Mouse (Mus musculus): ENCODE results near the gene Lrfn3. TPM values are rescaled to one million over a fixed set of nuclear protein-coding genes. Genes with fewer than 3 reads are reported as not detected.

The Lrfn3 gene
- polyA plus RNA-seq, 1 experiment from 2014 or later, result 7.2 TPM

DNA sequence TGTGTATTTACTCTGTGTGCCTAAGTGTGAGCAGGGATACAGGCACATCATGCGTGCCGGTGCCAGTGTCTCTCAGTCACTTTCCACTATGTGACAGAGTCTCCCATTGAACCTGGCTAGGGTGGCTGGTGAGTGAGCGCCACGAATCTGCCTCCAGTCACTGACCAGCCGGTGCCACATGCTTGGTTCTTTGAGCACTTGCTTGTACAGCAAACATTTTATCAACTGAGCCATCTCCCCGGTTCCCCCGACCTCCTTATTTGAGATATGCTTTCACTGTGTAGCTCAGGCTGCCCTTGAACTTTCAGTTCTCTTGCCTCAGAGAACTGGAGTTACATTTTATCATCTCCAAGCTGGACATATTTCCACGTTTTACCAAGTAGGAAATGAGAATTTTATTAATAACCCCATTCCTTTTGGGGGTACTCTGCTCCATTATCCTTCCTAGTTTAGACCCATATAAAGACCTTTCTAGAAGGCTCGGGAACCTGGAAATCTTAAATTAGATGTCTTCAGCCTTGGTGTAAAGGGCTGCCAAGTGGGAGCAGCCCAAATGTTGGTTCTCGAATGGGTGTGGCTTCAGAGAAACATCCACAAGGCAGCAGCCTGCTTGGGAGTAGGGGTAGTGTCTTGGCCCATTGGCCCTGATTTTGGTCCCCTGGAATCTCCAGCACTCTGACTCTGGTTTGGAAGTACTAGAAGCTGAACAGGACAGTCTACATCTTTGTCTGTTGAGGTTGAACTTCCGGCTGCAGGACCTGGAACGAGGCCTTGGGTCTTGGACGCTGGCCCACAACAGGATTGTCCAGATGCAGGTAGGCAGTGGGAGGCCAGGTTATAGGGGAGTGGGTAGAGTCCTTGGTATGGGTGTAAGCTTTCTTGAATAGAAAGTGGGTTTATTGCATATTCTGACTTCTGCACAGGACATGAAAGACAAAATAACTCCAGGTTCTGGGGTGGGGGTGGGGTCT, 46.7 kb downstream of the Lrfn3 start:
- Histone ChIP-seq H3K36me3 (ENCODE audit: control insufficient read depth, insufficient read depth, low read length) (no peaks in the 10 kb centered on the region; the same call in 1 of the 2 replicates), H3K9ac (ENCODE audit: low read length) (no peak overlapping the region), H3K9me3 (ENCODE audit: control insufficient read depth, low read length) (no peaks in the 10 kb centered on the region), H3K4me2 (ENCODE audit: low read depth, low read length, severe bottlenecking) (no peak overlapping the region), H3K27ac (ENCODE audit: low read depth, low read length) (no peak overlapping the region), H3K27me3 (ENCODE audit: control insufficient read depth, insufficient read depth, low read length) (no peaks in the 10 kb centered on the region), H3K4me1 (replicated peaks; ENCODE audit: control insufficient read depth, insufficient read depth, low read length) (peaks cover 6% of the 10 kb centered on the region; the same call in 1 of the 2 replicates), H3K4me3 (ENCODE audit: low read depth, low read length) (no peak overlapping the region)
- no peak for DNase-seq (ENCODE audit: low spot score)
- ATAC-seq (replicated peaks; ENCODE audit: low FRiP score), result no peak
- WGBS, result 80% methylated on average over 13 of the region's 13 CpGs

GRCm38 (mm10) chr7:30314721-30315155, 47.8 kb downstream of the Lrfn3 start, which contains the start of gene Syne4:
Gene Syne4 (plus strand): TSS chr7:30314807.
- Histone ChIP-seq H3K9ac (ENCODE audit: low read length) (peak within 1 kb of the TSS; percentile 41), H3K4me3 (ENCODE audit: low read depth, low read length) (peak within 1 kb of the TSS; percentile 27), H3K4me1 (replicated peaks; ENCODE audit: control insufficient read depth, insufficient read depth, low read length) (peaks cover 6% of the 10 kb centered on the region; the same call in 1 of the 2 replicates), H3K36me3 (ENCODE audit: control insufficient read depth, insufficient read depth, low read length) (no peaks in the 10 kb centered on the region; the same call in 1 of the 2 replicates), H3K27me3 (ENCODE audit: control insufficient read depth, insufficient read depth, low read length) (no peaks in the 10 kb centered on the region), H3K9me3 (ENCODE audit: control insufficient read depth, low read length) (no peaks in the 10 kb centered on the region), H3K4me2 (ENCODE audit: low read depth, low read length, severe bottlenecking) (peak within 1 kb of the TSS; percentile 43), H3K27ac (ENCODE audit: low read depth, low read length) (no peak within 1 kb of the TSS)
- peak; percentile 67 for DNase-seq (ENCODE audit: low spot score)
- ATAC-seq (replicated peaks; ENCODE audit: low FRiP score), result 0 out of 2 replicates have a peak, but pooled peaks have one; percentile 55
- WGBS, result 1% methylated on average over 9 of the region's 9 CpGs

- Histone ChIP-seq H3K27me3 (ENCODE audit: control insufficient read depth, insufficient read depth, low read length) (no peaks in the 10 kb centered on the region), H3K4me1 (replicated peaks; ENCODE audit: control insufficient read depth, insufficient read depth, low read length) (peaks cover 11% of the 10 kb centered on the region), H3K27ac (ENCODE audit: low read depth, low read length) (no peak overlapping the region), H3K9ac (ENCODE audit: low read length) (no peak overlapping the region), H3K9me3 (ENCODE audit: control insufficient read depth, low read length) (no peaks in the 10 kb centered on the region), H3K36me3 (ENCODE audit: control insufficient read depth, insufficient read depth, low read length) (no peaks in the 10 kb centered on the region; the same call in 1 of the 2 replicates), H3K4me3 (ENCODE audit: low read depth, low read length) (no peak overlapping the region), H3K4me2 (ENCODE audit: low read depth, low read length, severe bottlenecking) (no peak overlapping the region)
- DNase-seq (ENCODE audit: low spot score) (no peak), ATAC-seq (replicated peaks; ENCODE audit: low FRiP score) (no peak)
- 49% methylated on average over 27 of the region's 27 CpGs for WGBS
Observed at GRCm38 (mm10) chr7:30313666-30314320, 48.8 kb downstream of the Lrfn3 start.

GRCm38 (mm10) chr7:30310136-30310535, 52.4 kb downstream of the Lrfn3 start:
- H3K36me3 ChIP-seq (ENCODE audit: control insufficient read depth, insufficient read depth, low read length), result peaks cover 4% of the 10 kb centered on the region; the same call in 1 of the 2 replicates

DNA sequence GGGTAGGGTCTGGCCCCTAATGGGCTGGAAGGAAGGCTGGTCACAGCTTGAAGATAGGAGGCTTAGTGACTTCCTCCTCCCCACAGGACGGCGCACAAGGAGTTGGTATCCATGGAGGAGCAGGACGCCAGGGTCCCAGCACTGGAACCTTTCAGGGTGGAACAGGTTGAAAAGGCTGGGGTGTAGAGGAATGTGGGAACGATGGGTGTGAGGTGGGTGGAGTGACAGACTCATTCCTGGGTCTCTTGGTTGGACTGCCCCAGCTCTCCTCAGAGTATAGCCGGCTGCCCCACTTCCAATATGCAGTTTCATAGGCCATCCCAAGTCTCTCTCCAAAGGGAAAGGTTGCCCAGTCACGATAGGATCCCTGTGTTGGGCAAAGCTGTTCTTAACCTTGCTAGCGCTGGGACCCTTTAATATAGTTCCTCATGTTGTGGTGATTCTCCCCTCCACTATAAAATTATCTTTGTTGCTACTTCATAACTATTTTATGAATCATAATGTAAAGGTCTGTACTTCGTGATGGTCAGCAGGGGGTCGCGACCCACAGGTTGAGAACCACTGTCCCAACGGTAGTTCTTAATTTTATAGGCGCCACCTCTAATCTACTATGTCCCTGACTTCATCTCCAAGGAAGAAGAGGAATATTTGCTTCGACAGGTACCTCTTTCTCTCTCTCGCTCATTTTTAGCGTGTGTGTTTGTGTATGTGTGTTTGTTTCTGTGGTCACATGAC, 53.0 kb downstream of the Lrfn3 start:
- WGBS, result 70% methylated on average over 15 of the region's 15 CpGs
- Histone ChIP-seq H3K9ac (ENCODE audit: low read length) (peak overlapping the region; percentile 68), H3K4me3 (ENCODE audit: low read depth, low read length) (peak overlapping the region; percentile 61), H3K27ac (ENCODE audit: low read depth, low read length) (no peak overlapping the region), H3K36me3 (ENCODE audit: control insufficient read depth, insufficient read depth, low read length) (peaks cover 4% of the 10 kb centered on the region; the same call in 1 of the 2 replicates), H3K27me3 (ENCODE audit: control insufficient read depth, insufficient read depth, low read length) (no peaks in the 10 kb centered on the region), H3K4me2 (ENCODE audit: low read depth, low read length, severe bottlenecking) (peak overlapping the region; percentile 86), H3K4me1 (replicated peaks; ENCODE audit: control insufficient read depth, insufficient read depth, low read length) (peaks cover 11% of the 10 kb centered on the region), H3K9me3 (ENCODE audit: control insufficient read depth, low read length) (no peaks in the 10 kb centered on the region)
- ATAC-seq (replicated peaks; ENCODE audit: low FRiP score), result no peak
- no peak for DNase-seq (ENCODE audit: low spot score)

More at GRCm38 (mm10) chr7:30310136-30310535, 52.4 kb downstream of the Lrfn3 start:
- 91% methylated on average over 12 of the region's 12 CpGs for WGBS
- H3K27me3 ChIP-seq (ENCODE audit: control insufficient read depth, insufficient read depth, low read length), result no peaks in the 10 kb centered on the region
- H3K4me3 ChIP-seq (ENCODE audit: low read depth, low read length), result no peak overlapping the region
- H3K27ac ChIP-seq (ENCODE audit: low read depth, low read length), result no peak overlapping the region
- DNase-seq (ENCODE audit: low spot score) (no peak), ATAC-seq (replicated peaks; ENCODE audit: low FRiP score) (no peak)
- no peak overlapping the region for H3K4me2 ChIP-seq (ENCODE audit: low read depth, low read length, severe bottlenecking)
- peaks cover 15% of the 10 kb centered on the region for H3K4me1 ChIP-seq (replicated peaks; ENCODE audit: control insufficient read depth, insufficient read depth, low read length)
- no peak overlapping the region for H3K9ac ChIP-seq (ENCODE audit: low read length)
- H3K9me3 ChIP-seq (ENCODE audit: control insufficient read depth, low read length), result no peaks in the 10 kb centered on the region

DNA sequence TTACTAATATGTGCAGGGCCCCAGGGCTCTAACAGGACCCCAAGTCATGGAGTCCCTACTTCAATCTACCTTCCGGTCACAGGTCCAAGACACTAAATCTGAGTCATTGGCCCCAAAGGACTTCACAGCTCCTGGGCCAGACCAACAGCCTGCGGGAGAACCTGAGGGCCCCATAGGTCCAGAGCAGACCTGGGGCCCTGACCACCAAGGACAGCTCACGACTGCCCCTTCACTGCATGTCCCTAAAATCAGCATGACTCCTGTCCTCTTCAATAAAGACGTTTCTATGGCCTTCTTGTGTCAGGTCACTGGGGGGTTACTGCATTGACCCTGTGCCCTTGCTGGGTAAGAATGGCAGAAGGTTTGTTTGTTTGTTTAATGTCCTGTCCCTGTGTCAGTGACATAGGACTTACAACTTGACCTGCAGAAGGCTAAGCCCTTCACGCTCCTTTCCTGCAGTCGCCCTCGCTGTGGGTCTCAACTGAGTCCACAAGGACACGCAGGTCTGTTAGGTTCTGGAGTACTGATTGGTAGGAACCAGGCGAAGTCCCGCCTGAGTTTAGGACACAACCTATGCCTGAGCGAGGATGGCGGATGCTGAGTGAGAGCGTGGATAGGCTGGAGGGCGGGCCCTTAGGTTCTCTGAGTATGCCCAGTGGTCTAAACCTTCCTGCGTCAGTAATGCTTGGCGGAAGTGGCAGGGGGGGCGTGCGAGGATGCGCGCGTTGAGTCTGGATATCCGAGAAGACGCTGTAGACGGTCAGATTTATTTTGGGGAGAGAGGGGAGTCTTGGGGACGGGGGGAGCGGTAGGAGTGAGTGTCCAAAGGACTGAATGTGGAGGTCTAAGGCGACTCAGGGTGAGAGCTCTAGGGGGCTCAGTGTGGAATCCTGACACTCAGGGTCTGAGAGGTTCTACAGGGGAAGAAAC, 54.2 kb downstream of the Lrfn3 start, which contains the start of gene Alkbh6:
Gene Alkbh6 (plus strand): TSS at position 642 of the 930 bp plus-strand sequence.
- Histone ChIP-seq H3K27me3 (ENCODE audit: control insufficient read depth, insufficient read depth, low read length) (no peaks in the 10 kb centered on the region), H3K4me3 (ENCODE audit: low read depth, low read length) (peak within 1 kb of the TSS; percentile 61), H3K27ac (ENCODE audit: low read depth, low read length) (no peak within 1 kb of the TSS), H3K36me3 (ENCODE audit: control insufficient read depth, insufficient read depth, low read length) (peaks cover 8% of the 10 kb centered on the region; the same call in 1 of the 2 replicates), H3K9ac (ENCODE audit: low read length) (peak within 1 kb of the TSS; percentile 68), H3K9me3 (ENCODE audit: control insufficient read depth, low read length) (no peaks in the 10 kb centered on the region), H3K4me1 (replicated peaks; ENCODE audit: control insufficient read depth, insufficient read depth, low read length) (peaks cover 9% of the 10 kb centered on the region), H3K4me2 (ENCODE audit: low read depth, low read length, severe bottlenecking) (peak within 1 kb of the TSS; percentile 86)
- ATAC-seq (replicated peaks; ENCODE audit: low FRiP score) (peak; percentile 100), DNase-seq (ENCODE audit: low spot score) (peak; percentile 94)
- WGBS, result 6% methylated on average over 27 of the region's 27 CpGs

GRCm38 (mm10) chr7:30306083-30306779, 56.3 kb downstream of the Lrfn3 start:
- Histone ChIP-seq H3K9me3 (ENCODE audit: control insufficient read depth, low read length) (no peaks in the 10 kb centered on the region), H3K36me3 (ENCODE audit: control insufficient read depth, insufficient read depth, low read length) (peaks cover 12% of the 10 kb centered on the region; the same call in 1 of the 2 replicates), H3K27me3 (ENCODE audit: control insufficient read depth, insufficient read depth, low read length) (no peaks in the 10 kb centered on the region), H3K9ac (ENCODE audit: low read length) (no peak overlapping the region), H3K4me1 (replicated peaks; ENCODE audit: control insufficient read depth, insufficient read depth, low read length) (peaks cover 9% of the 10 kb centered on the region), H3K4me2 (ENCODE audit: low read depth, low read length, severe bottlenecking) (no peak overlapping the region), H3K27ac (ENCODE audit: low read depth, low read length) (no peak overlapping the region), H3K4me3 (ENCODE audit: low read depth, low read length) (no peak overlapping the region)
- no peak for ATAC-seq (replicated peaks; ENCODE audit: low FRiP score)
- WGBS, result 94% methylated on average over 16 of the region's 16 CpGs
- DNase-seq (ENCODE audit: low spot score), result no peak
